Mouse (Mus musculus): Measurements from ENCODE around the gene Mslnl. TPM values are rescaled to one million over a fixed set of nuclear protein-coding genes. Genes with fewer than 3 reads are reported as not detected.
A peak's percentile ranks its signal among the peaks of the same experiment; 100 is the strongest.

Gene Mslnl
- total RNA-seq (2014; rRNA removed; ENCODE audit: low replicate concordance) = not detected in 2 replicates
- polyA plus RNA-seq (2015; fragmentation: Nextera tagmentation; extraction: Ambion mirVana) = not detected in 2 replicates

DNA sequence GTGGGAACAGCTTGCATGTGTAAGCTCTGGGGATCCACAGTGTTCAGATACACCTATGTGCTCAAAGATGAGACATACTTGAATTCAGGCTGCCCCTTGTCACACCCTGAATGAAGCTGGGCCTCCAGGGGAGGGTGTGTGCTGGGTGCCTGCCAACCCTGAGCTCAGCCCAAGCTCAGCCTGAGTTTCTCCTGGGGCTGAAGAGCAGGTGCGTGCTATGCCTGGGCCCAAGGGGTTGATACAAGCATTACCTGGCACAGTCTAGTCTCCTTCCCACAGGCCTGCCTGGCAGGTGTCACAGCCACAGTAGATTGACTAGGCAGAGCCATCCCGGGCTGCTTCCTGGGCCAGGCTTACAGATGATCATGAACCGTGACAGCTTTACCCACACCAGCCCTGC, at the start of gene Mslnl:
Gene Mslnl (plus strand): TSS at position 298 of the 400 bp plus-strand sequence.
- no peak for TF ChIP-seq CTCF (IDR thresholded peaks at IDR 0.05; ENCODE audit: low read depth)
- TF ChIP-seq EP300 (IDR thresholded peaks at IDR 0.05; ENCODE audit: low read depth) = no peak
- ATAC-seq (ENCODE audit: insufficient read depth, low read depth) = no peak
- H3K9ac ChIP-seq (replicated peaks; ENCODE audit: low read depth, low read length) = no peak within 1 kb of the TSS
- no peaks in the 10 kb centered on the region for H3K9me3 ChIP-seq (replicated peaks; ENCODE audit: control insufficient read depth, low read length)
- H3K4me1 ChIP-seq (ENCODE audit: control insufficient read depth, insufficient read depth) = no peaks in the 10 kb centered on the region
- DNase-seq (ENCODE audit: low spot score) = no peak
- no peak within 1 kb of the TSS for H3K4me3 ChIP-seq (ENCODE audit: low read depth, low read length)
- WGBS = 61% methylated on average over 3 of the region's 3 CpGs
- H3K27me3 ChIP-seq (ENCODE audit: control insufficient read depth, insufficient read depth, low read length) = no peaks in the 10 kb centered on the region
- H3K4me2 ChIP-seq (ENCODE audit: low read depth, low read length) = no peak within 1 kb of the TSS
- no peak within 1 kb of the TSS for H3K27ac ChIP-seq (ENCODE audit: low read depth)
- no peaks in the 10 kb centered on the region for H3K36me3 ChIP-seq (replicated peaks; ENCODE audit: control insufficient read depth, insufficient read depth, low read length)

- Histone ChIP-seq H3K9ac (replicated peaks; ENCODE audit: low read depth, low read length) (no peak overlapping the region), H3K4me1 (ENCODE audit: control insufficient read depth, insufficient read depth) (no peaks in the 10 kb centered on the region), H3K9me3 (replicated peaks; ENCODE audit: control insufficient read depth, low read length) (no peaks in the 10 kb centered on the region), H3K4me3 (ENCODE audit: low read depth, low read length) (no peak overlapping the region), H3K4me2 (ENCODE audit: low read depth, low read length) (no peak overlapping the region), H3K27ac (ENCODE audit: low read depth) (no peak overlapping the region), H3K36me3 (replicated peaks; ENCODE audit: control insufficient read depth, insufficient read depth, low read length) (no peaks in the 10 kb centered on the region), H3K27me3 (ENCODE audit: control insufficient read depth, insufficient read depth, low read length) (peaks cover 13% of the 10 kb centered on the region; the same call in 1 of the 2 replicates)
- TF ChIP-seq CTCF (IDR thresholded peaks at IDR 0.05; ENCODE audit: low read depth) (peak; percentile 13; the same call in 1 of the 2 replicates), EP300 (IDR thresholded peaks at IDR 0.05; ENCODE audit: low read depth) (no peak)
- DNase-seq (ENCODE audit: low spot score) (no peak), ATAC-seq (ENCODE audit: insufficient read depth, low read depth) (no peak)
- WGBS = 40% methylated on average over 7 of the region's 7 CpGs
Measured at GRCm38 (mm10) chr17:25686323-25686722, 49.5 kb upstream of the Mslnl start.

- Histone ChIP-seq H3K36me3 (replicated peaks; ENCODE audit: control insufficient read depth, insufficient read depth, low read length) (no peaks in the 10 kb centered on the region), H3K27ac (ENCODE audit: low read depth) (no peak overlapping the region), H3K4me2 (ENCODE audit: low read depth, low read length) (no peak overlapping the region), H3K9me3 (replicated peaks; ENCODE audit: control insufficient read depth, low read length) (no peaks in the 10 kb centered on the region), H3K4me3 (ENCODE audit: low read depth, low read length) (no peak overlapping the region), H3K4me1 (ENCODE audit: control insufficient read depth, insufficient read depth) (no peaks in the 10 kb centered on the region), H3K9ac (replicated peaks; ENCODE audit: low read depth, low read length) (no peak overlapping the region), H3K27me3 (ENCODE audit: control insufficient read depth, insufficient read depth, low read length) (peaks cover 13% of the 10 kb centered on the region; the same call in 1 of the 2 replicates)
- TF ChIP-seq CTCF (IDR thresholded peaks at IDR 0.05; ENCODE audit: low read depth) (no peak), EP300 (IDR thresholded peaks at IDR 0.05; ENCODE audit: low read depth) (no peak)
- WGBS = 64% methylated on average over 4 of the region's 4 CpGs
- no peak for ATAC-seq (ENCODE audit: insufficient read depth, low read depth)
- DNase-seq (ENCODE audit: low spot score) = no peak
Measured at GRCm38 (mm10) chr17:25688922-25689321, 46.9 kb upstream of the Mslnl start.

GRCm38 (mm10) chr17:25696263-25696662, 39.6 kb upstream of the Mslnl start:
- H3K4me2 ChIP-seq (ENCODE audit: low read depth, low read length) = no peak overlapping the region
- 19% methylated on average over 1 of the region's 1 CpGs for WGBS
- H3K36me3 ChIP-seq (replicated peaks; ENCODE audit: control insufficient read depth, insufficient read depth, low read length) = no peaks in the 10 kb centered on the region
- TF ChIP-seq CTCF (IDR thresholded peaks at IDR 0.05; ENCODE audit: low read depth) = no peak
- TF ChIP-seq EP300 (IDR thresholded peaks at IDR 0.05; ENCODE audit: low read depth) = no peak
- DNase-seq (ENCODE audit: low spot score) (no peak), ATAC-seq (ENCODE audit: insufficient read depth, low read depth) (no peak)
- no peaks in the 10 kb centered on the region for H3K4me1 ChIP-seq (ENCODE audit: control insufficient read depth, insufficient read depth)
- no peaks in the 10 kb centered on the region for H3K27me3 ChIP-seq (ENCODE audit: control insufficient read depth, insufficient read depth, low read length)
- H3K4me3 ChIP-seq (ENCODE audit: low read depth, low read length) = no peak overlapping the region
- no peak overlapping the region for H3K9ac ChIP-seq (replicated peaks; ENCODE audit: low read depth, low read length)
- no peaks in the 10 kb centered on the region for H3K9me3 ChIP-seq (replicated peaks; ENCODE audit: control insufficient read depth, low read length)
- no peak overlapping the region for H3K27ac ChIP-seq (ENCODE audit: low read depth)

- no peak for ATAC-seq (ENCODE audit: insufficient read depth, low read depth)
- no peak overlapping the region for H3K9ac ChIP-seq (replicated peaks; ENCODE audit: low read depth, low read length)
- H3K4me2 ChIP-seq (ENCODE audit: low read depth, low read length) = no peak overlapping the region
- no peaks in the 10 kb centered on the region for H3K27me3 ChIP-seq (ENCODE audit: control insufficient read depth, insufficient read depth, low read length)
- WGBS = 14% methylated on average over 7 of the region's 7 CpGs
- H3K4me1 ChIP-seq (ENCODE audit: control insufficient read depth, insufficient read depth) = no peaks in the 10 kb centered on the region
- H3K27ac ChIP-seq (ENCODE audit: low read depth) = no peak overlapping the region
- H3K9me3 ChIP-seq (replicated peaks; ENCODE audit: control insufficient read depth, low read length) = no peaks in the 10 kb centered on the region
- peak; percentile 72 for DNase-seq (ENCODE audit: low spot score)
- H3K4me3 ChIP-seq (ENCODE audit: low read depth, low read length) = no peak overlapping the region
- TF ChIP-seq CTCF (IDR thresholded peaks at IDR 0.05; ENCODE audit: low read depth) (peak; percentile 82), EP300 (IDR thresholded peaks at IDR 0.05; ENCODE audit: low read depth) (no peak)
- H3K36me3 ChIP-seq (replicated peaks; ENCODE audit: control insufficient read depth, insufficient read depth, low read length) = no peaks in the 10 kb centered on the region
Measured at GRCm38 (mm10) chr17:25698446-25698845, 37.4 kb upstream of the Mslnl start.

DNA sequence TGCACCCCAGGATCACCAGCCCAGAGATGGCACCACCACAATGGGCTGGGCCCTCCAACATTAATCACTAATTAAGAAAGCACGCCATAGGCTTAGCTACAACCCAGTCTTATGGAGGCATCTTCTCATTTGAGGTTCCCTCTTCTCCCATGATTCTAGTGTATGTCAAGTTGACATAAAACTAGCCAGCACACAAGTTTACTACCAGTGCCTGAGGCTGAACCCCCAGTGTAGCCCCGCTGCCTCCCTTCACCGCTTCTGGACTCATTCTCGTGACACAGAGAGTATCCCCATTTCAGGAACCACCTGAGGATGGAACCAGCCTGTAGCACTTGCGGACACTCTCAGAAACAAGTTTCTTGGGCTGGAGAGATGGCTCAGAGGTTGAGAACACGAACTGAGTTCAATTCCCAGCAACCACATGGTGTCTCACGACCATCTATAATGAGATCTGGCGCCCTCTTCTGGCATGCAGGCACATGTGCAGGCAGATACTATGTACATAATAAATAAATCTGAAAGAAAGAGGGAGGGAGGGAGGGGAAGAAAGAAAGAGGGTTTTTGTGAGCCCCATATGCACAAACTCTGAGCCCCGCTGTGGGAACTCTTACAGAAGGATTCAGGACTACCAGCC, 34.9 kb upstream of the Mslnl start:
- H3K9ac ChIP-seq (replicated peaks; ENCODE audit: low read depth, low read length) = no peak overlapping the region
- TF ChIP-seq CTCF (IDR thresholded peaks at IDR 0.05; ENCODE audit: low read depth) = peak; percentile 19; the same call in 1 of the 2 replicates
- TF ChIP-seq EP300 (IDR thresholded peaks at IDR 0.05; ENCODE audit: low read depth) = no peak
- DNase-seq (ENCODE audit: low spot score) = no peak
- ATAC-seq (ENCODE audit: insufficient read depth, low read depth) = no peak
- 56% methylated on average over 9 of the region's 9 CpGs for WGBS
- no peak overlapping the region for H3K4me2 ChIP-seq (ENCODE audit: low read depth, low read length)
- H3K9me3 ChIP-seq (replicated peaks; ENCODE audit: control insufficient read depth, low read length) = no peaks in the 10 kb centered on the region
- H3K27ac ChIP-seq (ENCODE audit: low read depth) = no peak overlapping the region
- H3K4me1 ChIP-seq (ENCODE audit: control insufficient read depth, insufficient read depth) = no peaks in the 10 kb centered on the region
- no peaks in the 10 kb centered on the region for H3K36me3 ChIP-seq (replicated peaks; ENCODE audit: control insufficient read depth, insufficient read depth, low read length)
- no peaks in the 10 kb centered on the region for H3K27me3 ChIP-seq (ENCODE audit: control insufficient read depth, insufficient read depth, low read length)
- no peak overlapping the region for H3K4me3 ChIP-seq (ENCODE audit: low read depth, low read length)

All from heart, postnatal 0 days (tissue).